Mouse (Mus musculus) hindbrain, embryonic 11.5 days (tissue): ENCODE data around the gene Prpf18. TPM values are rescaled to one million over a fixed set of nuclear protein-coding genes. Genes with fewer than 3 reads are reported as not detected.

Experiments used
- ATAC-seq: fragments of 200-750 bp; cut with Nextera tagmentation; 2 replicates; pipeline ENCODE4 v1.8.0; 2017; ENCODE audit warnings: mild to moderate bottlenecking, moderate TSS enrichment, moderate library complexity; ENCODE audit not compliant: low FRiP score
- DNase-seq: peaks from one replicate; pipeline ENCODE4 v3.0.0-alpha.2; 2015; ENCODE audit warnings: low spot score
- H3K27ac ChIP-seq: fragments of 300-500 bp; sonication (generic); 2 replicates; pipeline ENCODE4 v1.5.1; 2014; ENCODE audit warnings: mild to moderate bottlenecking, low read depth, low read length
- H3K27me3 ChIP-seq: fragments of 300-500 bp; sonication (generic); 2 replicates; pipeline ENCODE4 v1.6.1; 2014; ENCODE audit warnings: mild to moderate bottlenecking, low read length, moderate library complexity, mixed read lengths; ENCODE audit not compliant: control insufficient read depth, insufficient read depth
- H3K36me3 ChIP-seq: fragments of 300-500 bp; sonication (generic); 2 replicates; pipeline ENCODE4 v1.6.1; 2014; ENCODE audit warnings: mild to moderate bottlenecking, low read length, moderate library complexity, mixed read lengths; ENCODE audit not compliant: control insufficient read depth, insufficient read depth
- H3K4me1 ChIP-seq: fragments of 300-500 bp; sonication (generic); replicated peaks from 2 replicates; pipeline ENCODE4 v1.6.1; 2014; ENCODE audit warnings: low read length, mixed read lengths; ENCODE audit not compliant: control insufficient read depth, insufficient read depth
- H3K4me2 ChIP-seq: fragments of 300-500 bp; sonication (generic); replicated peaks from 2 replicates; pipeline ENCODE4 v1.6.1; 2014; ENCODE audit warnings: mild to moderate bottlenecking, low read depth, low read length
- H3K4me3 ChIP-seq: fragments of 300-500 bp; sonication (generic); 2 replicates; pipeline ENCODE4 v1.5.1; 2014; ENCODE audit warnings: low read depth, low read length
- H3K9ac ChIP-seq: fragments of 300-500 bp; sonication (generic); 2 replicates; pipeline ENCODE4 v1.6.1; 2014; ENCODE audit warnings: low read depth, low read length
- H3K9me3 ChIP-seq: fragments of 300-500 bp; sonication (generic); 2 replicates; pipeline ENCODE4 v1.6.1; 2016; ENCODE audit warnings: low read length; ENCODE audit not compliant: control insufficient read depth
- WGBS: fragments of 180-500 bp; shearing (Covaris S2); extraction: QIAGEN DNeasy Blood & Tissue Kit; methylation state at CpG from one replicate; pipeline ENCODE4 v1.1.7; 2014; 5-methylcytosine and 5-hydroxymethylcytosine counted together
- polyA plus RNA-seq: library from polyadenylated mRNA; unstranded; fragments of >200 nt; fragmentation: Nextera tagmentation; extraction: Ambion mirVana; gene quantifications from 2 replicates; pipeline ENCODE4 v1.2.1, GENCODE M21; 2014

The Prpf18 gene
- polyA plus RNA-seq, 1 experiment from 2014 or later = 48.9 TPM

GRCm38 (mm10) chr2:4587685-4588409, 64.1 kb downstream of the Prpf18 start:
- Histone ChIP-seq H3K9ac (no peak overlapping the region), H3K9me3 (no peaks in the 10 kb centered on the region), H3K4me1 (0 out of 2 replicates have a peak, but pooled peaks cover 3% of the 10 kb centered on the region), H3K4me3 (no peak overlapping the region), H3K36me3 (0 out of 2 replicates have a peak, but pooled peaks cover 15% of the 10 kb centered on the region), H3K4me2 (no peak overlapping the region), H3K27me3 (no peaks in the 10 kb centered on the region), H3K27ac (0 out of 2 replicates have a peak overlapping the region, but pooled peaks have one; percentile 2)
- 64% methylated on average over 13 of the region's 13 CpGs for WGBS
- DNase-seq (peak; percentile 51), ATAC-seq (0 out of 2 replicates have a peak, but pooled peaks have one; percentile 22)

DNA sequence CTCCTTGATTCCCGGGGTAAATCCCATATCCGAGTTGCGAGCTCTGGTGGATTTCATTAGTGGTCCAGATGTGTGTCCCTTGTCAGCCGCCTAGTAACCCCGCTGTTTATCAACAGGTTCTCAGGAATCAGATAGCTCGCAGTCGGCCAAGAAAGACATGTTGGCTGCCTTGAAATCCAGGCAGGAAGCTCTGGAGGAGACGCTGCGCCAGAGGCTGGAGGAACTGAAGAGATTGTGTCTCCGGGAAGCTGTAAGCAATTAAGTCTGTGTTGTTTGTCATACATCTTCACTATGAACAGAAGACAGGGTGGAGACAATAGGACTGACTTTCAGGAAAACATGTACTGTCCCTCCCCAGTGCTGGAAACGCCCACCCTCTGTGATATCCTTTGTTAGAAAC, 65.7 kb downstream of the Prpf18 start:
- 0 out of 2 replicates have a peak, but pooled peaks cover 11% of the 10 kb centered on the region for H3K36me3 ChIP-seq

GRCm38 (mm10) chr2:4584252-4584651, 67.7 kb downstream of the Prpf18 start:
- DNase-seq (no peak), ATAC-seq (no peak)
- Histone ChIP-seq H3K36me3 (peaks cover 2% of the 10 kb centered on the region; the same call in 1 of the 2 replicates), H3K27me3 (no peaks in the 10 kb centered on the region), H3K4me3 (no peak overlapping the region), H3K9me3 (no peaks in the 10 kb centered on the region), H3K9ac (no peak overlapping the region), H3K4me2 (no peak overlapping the region), H3K27ac (no peak overlapping the region), H3K4me1 (0 out of 2 replicates have a peak, but pooled peaks cover 3% of the 10 kb centered on the region)
- WGBS = 78% methylated on average over 5 of the region's 5 CpGs

More for the DNA sequence above, 65.7 kb downstream of the Prpf18 start:
- WGBS = 64% methylated on average over 11 of the region's 11 CpGs
- ATAC-seq (no peak), DNase-seq (no peak)
- no peak overlapping the region for H3K27ac ChIP-seq
- H3K4me1 ChIP-seq = 0 out of 2 replicates have a peak, but pooled peaks cover 3% of the 10 kb centered on the region
- H3K9me3 ChIP-seq = no peaks in the 10 kb centered on the region
- H3K9ac ChIP-seq = no peak overlapping the region
- no peak overlapping the region for H3K4me3 ChIP-seq
- H3K4me2 ChIP-seq = no peak overlapping the region
- no peaks in the 10 kb centered on the region for H3K27me3 ChIP-seq

DNA sequence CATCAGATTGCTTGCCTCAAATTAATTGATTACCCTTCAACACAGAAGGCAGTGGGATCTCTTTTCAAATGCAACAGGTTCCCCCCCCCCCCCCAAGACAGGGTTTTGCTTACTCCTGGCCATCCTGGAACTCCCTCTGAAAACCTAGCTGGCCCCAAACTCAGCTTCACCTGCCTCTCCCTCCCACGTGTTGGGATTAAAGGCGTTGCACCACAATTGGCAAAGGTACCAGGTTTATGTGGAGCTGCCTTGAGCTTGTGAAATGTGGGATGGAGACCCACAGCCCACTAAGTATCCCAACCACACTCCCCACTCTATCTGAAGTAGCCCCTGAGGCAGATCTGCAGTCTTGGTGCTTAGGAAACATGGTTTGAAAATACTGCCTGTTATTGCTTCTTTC, 69.0 kb downstream of the Prpf18 start:
- Histone ChIP-seq H3K9ac (no peak overlapping the region), H3K27me3 (no peaks in the 10 kb centered on the region), H3K36me3 (peaks cover 6% of the 10 kb centered on the region; the same call in 1 of the 2 replicates), H3K4me2 (no peak overlapping the region), H3K4me1 (0 out of 2 replicates have a peak, but pooled peaks cover 3% of the 10 kb centered on the region), H3K27ac (no peak overlapping the region), H3K9me3 (no peaks in the 10 kb centered on the region), H3K4me3 (no peak overlapping the region)
- no peak for DNase-seq
- 86% methylated on average over 2 of the region's 2 CpGs for WGBS
- no peak for ATAC-seq

DNA sequence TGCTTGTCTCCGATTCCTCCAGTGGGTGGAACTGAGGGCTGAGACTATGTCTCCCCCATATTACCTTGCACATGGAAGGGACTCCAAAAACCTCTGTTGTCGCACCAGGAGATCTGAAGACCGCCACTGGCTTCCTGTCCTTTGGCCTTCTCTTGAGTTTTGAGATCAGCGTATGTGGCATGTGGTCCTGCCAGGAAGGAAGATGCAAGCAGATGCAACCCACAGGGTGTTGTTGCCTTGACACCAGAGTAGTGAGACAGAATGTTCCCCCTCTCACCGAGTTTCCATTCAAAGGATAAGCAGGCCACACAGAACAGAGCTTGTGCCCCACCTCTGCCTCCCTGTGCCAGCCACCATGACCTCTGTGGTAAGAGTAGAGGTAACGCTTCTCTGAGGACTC, 71.2 kb downstream of the Prpf18 start:
- DNase-seq (no peak), ATAC-seq (no peak)
- no peak overlapping the region for H3K9ac ChIP-seq
- no peaks in the 10 kb centered on the region for H3K27me3 ChIP-seq
- no peak overlapping the region for H3K4me2 ChIP-seq
- H3K4me1 ChIP-seq = 0 out of 2 replicates have a peak, but pooled peaks cover 6% of the 10 kb centered on the region
- H3K9me3 ChIP-seq = no peaks in the 10 kb centered on the region
- no peak overlapping the region for H3K4me3 ChIP-seq
- H3K27ac ChIP-seq = no peak overlapping the region
- H3K36me3 ChIP-seq = peaks cover 4% of the 10 kb centered on the region; the same call in 1 of the 2 replicates
- WGBS = 77% methylated on average over 6 of the region's 6 CpGs

DNA sequence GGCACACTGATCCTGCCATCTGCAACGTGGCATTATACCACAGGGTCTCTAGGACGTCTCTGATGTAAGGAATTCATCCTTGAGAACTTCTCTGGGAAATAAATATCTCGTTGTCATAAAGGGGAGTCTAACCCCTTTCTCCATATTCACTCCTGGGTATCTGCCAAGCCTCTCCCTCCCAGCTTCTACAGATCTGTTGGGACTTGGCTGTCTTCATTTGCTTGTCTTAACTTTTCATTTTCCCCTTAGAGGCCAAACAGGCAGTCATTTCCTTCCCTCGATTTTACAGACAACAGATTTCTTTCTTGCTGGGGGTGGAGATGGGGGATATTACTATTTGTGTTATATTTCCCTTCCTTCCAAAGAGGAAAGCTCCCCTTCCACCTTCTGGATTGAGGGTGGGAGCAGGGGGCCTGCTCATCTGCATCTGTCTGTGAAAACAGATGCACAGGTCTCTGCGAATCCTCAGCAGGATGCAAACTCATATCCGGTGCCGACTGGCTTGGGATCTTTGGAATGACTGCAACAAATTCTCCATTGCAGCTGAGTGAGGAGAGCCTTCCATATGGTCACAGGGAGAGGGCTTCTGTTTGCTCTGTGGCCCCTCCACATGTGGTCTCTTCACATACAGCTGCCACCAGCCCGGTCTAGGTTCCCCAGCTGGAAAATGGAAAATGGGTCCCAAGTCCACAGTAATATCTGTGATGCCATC, 72.4 kb downstream of the Prpf18 start:
- H3K27me3 ChIP-seq = no peaks in the 10 kb centered on the region
- no peaks in the 10 kb centered on the region for H3K9me3 ChIP-seq
- peaks cover 4% of the 10 kb centered on the region; the same call in 1 of the 2 replicates for H3K36me3 ChIP-seq
- 0 out of 2 replicates have a peak, but pooled peaks cover 6% of the 10 kb centered on the region for H3K4me1 ChIP-seq
- ATAC-seq = no peak
- H3K4me3 ChIP-seq = no peak overlapping the region
- DNase-seq = no peak
- no peak overlapping the region for H3K4me2 ChIP-seq
- 85% methylated on average over 8 of the region's 8 CpGs for WGBS
- H3K9ac ChIP-seq = no peak overlapping the region
- no peak overlapping the region for H3K27ac ChIP-seq

DNA sequence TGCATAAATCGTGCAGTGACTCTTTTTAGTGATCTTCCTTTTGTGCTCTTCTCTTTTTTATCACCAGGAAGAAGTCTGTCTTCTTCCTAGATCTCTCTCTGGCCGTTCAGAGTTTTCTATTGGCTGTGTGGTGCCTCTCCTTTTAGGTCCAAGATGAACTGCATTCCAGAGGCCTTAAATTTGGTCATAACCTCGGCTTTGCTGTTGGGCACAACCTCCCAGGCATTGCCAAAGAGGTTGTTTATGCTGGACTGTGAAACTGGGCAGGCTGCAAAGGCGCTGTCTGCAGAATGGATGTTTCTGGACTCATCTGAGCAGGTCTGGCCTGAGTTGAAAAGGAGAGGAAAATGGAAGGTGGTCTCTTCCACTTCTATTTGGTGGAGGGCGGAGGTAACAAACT, 73.6 kb downstream of the Prpf18 start:
- no peak overlapping the region for H3K4me2 ChIP-seq
- no peaks in the 10 kb centered on the region for H3K9me3 ChIP-seq
- H3K4me1 ChIP-seq = 0 out of 2 replicates have a peak, but pooled peaks cover 6% of the 10 kb centered on the region
- no peak overlapping the region for H3K4me3 ChIP-seq
- no peaks in the 10 kb centered on the region for H3K27me3 ChIP-seq
- no peak overlapping the region for H3K27ac ChIP-seq
- ATAC-seq = no peak
- H3K36me3 ChIP-seq = peaks cover 4% of the 10 kb centered on the region; the same call in 1 of the 2 replicates
- WGBS = 90% methylated on average over 5 of the region's 5 CpGs
- no peak overlapping the region for H3K9ac ChIP-seq
- DNase-seq = no peak

GRCm38 (mm10) chr2:4575975-4576374, 75.9 kb downstream of the Prpf18 start:
- H3K9ac ChIP-seq = no peak overlapping the region
- H3K27me3 ChIP-seq = no peaks in the 10 kb centered on the region
- H3K36me3 ChIP-seq = peaks cover 4% of the 10 kb centered on the region; the same call in 1 of the 2 replicates
- H3K4me1 ChIP-seq = 0 out of 2 replicates have a peak, but pooled peaks cover 3% of the 10 kb centered on the region
- no peak overlapping the region for H3K27ac ChIP-seq
- 94% methylated on average over 7 of the region's 7 CpGs for WGBS
- DNase-seq (no peak), ATAC-seq (no peak)
- H3K9me3 ChIP-seq = no peaks in the 10 kb centered on the region
- H3K4me2 ChIP-seq = no peak overlapping the region
- H3K4me3 ChIP-seq = no peak overlapping the region
